Mouse (Mus musculus) kidney, embryonic 16.5 days (tissue): ENCODE measurements at regions not wholly inside any gene's neighbourhood (a gene's known extent, or its start where the extent isn't known, plus 50 kb on each side); places are given as distances from the start of the nearest gene placed in this dataset.
"Not testable (repeated sequence)": the region's sequence is repeated elsewhere in the genome, so short reads cannot be mapped to it uniquely, and the experiment has no call there.

Experiments
- ATAC-seq: fragments of 200-750 bp; cut with Nextera tagmentation; 2 replicates; pipeline ENCODE4 v1.8.0; 2017; ENCODE audit warnings: moderate TSS enrichment; ENCODE audit not compliant: low FRiP score, low TSS enrichment
- H3K27ac ChIP-seq: fragments of 300-500 bp; sonication (generic); 2 replicates; pipeline ENCODE4 v1.5.1; 2014; ENCODE audit warnings: low read length
- H3K27me3 ChIP-seq: fragments of 300-500 bp; sonication (generic); 2 replicates; pipeline ENCODE4 v1.6.1; 2014; ENCODE audit warnings: low read length, control low read depth, mixed read lengths; ENCODE audit not compliant: insufficient read depth
- H3K36me3 ChIP-seq: fragments of 300-500 bp; sonication (generic); 2 replicates; pipeline ENCODE4 v1.6.1; 2014; ENCODE audit warnings: low read length, control low read depth, mixed read lengths; ENCODE audit not compliant: insufficient read depth
- H3K4me1 ChIP-seq: fragments of 300-500 bp; sonication (generic); 2 replicates; pipeline ENCODE4 v1.6.1; 2014; ENCODE audit warnings: low read length, control low read depth, mixed read lengths; ENCODE audit not compliant: insufficient read depth
- H3K4me2 ChIP-seq: fragments of 300-500 bp; sonication (generic); replicated peaks from 2 replicates; pipeline ENCODE4 v1.6.1; 2014; ENCODE audit warnings: low read depth, low read length
- H3K4me3 ChIP-seq: fragments of 300-500 bp; sonication (generic); 2 replicates; pipeline ENCODE4 v1.5.1; 2014; ENCODE audit warnings: mild to moderate bottlenecking, low read length
- H3K9ac ChIP-seq: fragments of 300-500 bp; sonication (generic); replicated peaks from 2 replicates; pipeline ENCODE4 v1.6.1; 2014; ENCODE audit warnings: low read length
- H3K9me3 ChIP-seq: fragments of 300-500 bp; sonication (generic); 2 replicates; pipeline ENCODE4 v1.6.1; 2016; ENCODE audit warnings: low read length, control low read depth
- WGBS: fragments of 180-500 bp; shearing (Covaris S2); extraction: QIAGEN DNeasy Blood & Tissue Kit; methylation state at CpG from one replicate; pipeline ENCODE4 v1.1.7; 2014; 5-methylcytosine and 5-hydroxymethylcytosine counted together

DNA sequence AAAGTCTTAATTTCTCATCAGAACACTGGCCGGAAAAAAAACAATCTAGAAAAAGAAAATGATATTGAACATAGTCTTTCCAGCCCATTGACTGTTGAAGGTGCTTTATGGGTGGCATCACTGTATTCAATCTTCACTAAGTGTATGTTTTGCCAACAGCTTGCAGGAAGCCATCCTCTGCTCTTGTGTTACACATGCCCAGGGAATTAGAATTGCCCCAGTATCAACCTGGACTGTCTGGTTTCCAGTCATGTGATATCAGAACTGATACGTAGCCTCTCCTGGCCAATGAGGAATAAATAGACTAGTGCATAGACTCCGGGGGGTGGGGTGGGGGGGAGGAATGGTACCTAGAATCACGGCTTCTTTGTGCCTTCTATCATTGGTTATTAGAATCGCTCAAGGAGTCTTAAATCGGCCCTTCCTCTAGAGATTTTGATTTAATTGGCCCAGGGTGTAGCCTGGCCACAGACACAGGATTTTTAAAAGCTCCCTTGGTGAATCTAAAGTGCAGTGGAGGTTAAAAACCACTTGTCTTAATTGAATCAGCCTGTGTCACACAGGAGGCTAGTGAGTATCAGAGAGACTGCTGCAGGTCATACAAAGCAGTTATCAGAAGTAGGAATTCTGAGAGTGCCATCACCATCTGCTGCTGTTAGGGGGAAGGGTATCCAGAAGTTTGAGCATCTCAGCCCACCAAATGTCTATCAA, 218.0 kb upstream of the Klf3 start:
- Histone ChIP-seq H3K4me2 (no peak overlapping the region), H3K36me3 (no peaks in the 10 kb centered on the region), H3K4me3 (no peak overlapping the region), H3K4me1 (peaks cover 22% of the 10 kb centered on the region), H3K27ac (no peak overlapping the region), H3K27me3 (no peaks in the 10 kb centered on the region), H3K9me3 (peaks cover 5% of the 10 kb centered on the region), H3K9ac (no peak overlapping the region)
- no peak for ATAC-seq
- 75% methylated on average over 6 of the region's 6 CpGs for WGBS

DNA sequence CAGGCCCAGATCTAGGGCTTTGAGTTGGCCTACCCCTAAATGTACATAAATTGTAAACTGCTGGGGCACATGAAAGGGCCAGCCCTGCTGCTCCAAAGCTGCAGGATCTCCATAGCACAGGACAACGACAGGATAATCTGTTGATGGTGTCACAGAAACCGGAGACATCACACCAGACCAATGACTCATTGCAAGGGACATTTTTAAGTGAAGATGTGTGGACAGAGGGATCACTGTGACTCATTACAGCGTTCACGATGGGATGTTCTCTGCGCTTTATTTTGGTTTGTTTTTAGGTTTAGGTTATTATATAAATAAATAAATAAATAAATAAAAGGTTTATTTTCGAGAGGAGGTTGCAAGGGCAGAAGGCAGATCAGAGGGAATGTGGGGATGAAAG, 216.9 kb upstream of the Klf3 start:
- Histone ChIP-seq H3K36me3 (no peaks in the 10 kb centered on the region), H3K4me1 (peaks cover 12% of the 10 kb centered on the region), H3K4me2 (no peak overlapping the region), H3K27ac (no peak overlapping the region), H3K4me3 (no peak overlapping the region), H3K27me3 (no peaks in the 10 kb centered on the region), H3K9me3 (peaks cover 5% of the 10 kb centered on the region), H3K9ac (no peak overlapping the region)
- 71% methylated on average over 6 of the region's 6 CpGs for WGBS
- no peak for ATAC-seq

DNA sequence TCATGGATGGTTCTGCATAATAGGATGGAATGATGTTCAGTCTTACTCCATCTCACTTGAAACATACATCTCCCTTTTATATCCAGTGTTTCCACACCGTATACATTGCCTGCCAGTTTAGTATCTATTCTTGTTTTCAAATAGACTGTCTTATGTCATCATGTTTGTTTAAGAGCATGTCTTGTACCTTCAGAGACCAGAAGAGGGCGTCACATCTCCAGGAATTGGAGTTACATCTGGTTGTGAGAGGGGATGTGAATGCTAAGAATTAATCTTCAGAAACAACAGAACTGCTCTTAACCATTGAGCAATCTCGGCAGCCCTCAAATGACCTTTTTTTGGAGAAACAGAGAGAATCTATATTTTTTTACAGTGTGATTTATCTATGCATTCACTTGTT, 216.3 kb upstream of the Klf3 start:
- peaks cover 5% of the 10 kb centered on the region for H3K9me3 ChIP-seq
- H3K4me1 ChIP-seq = peaks cover 6% of the 10 kb centered on the region; the same call in 1 of the 2 replicates
- WGBS = 90% methylated on average over 3 of the region's 3 CpGs
- H3K4me2 ChIP-seq = no peak overlapping the region
- no peak overlapping the region for H3K4me3 ChIP-seq
- H3K27ac ChIP-seq = no peak overlapping the region
- no peaks in the 10 kb centered on the region for H3K36me3 ChIP-seq
- ATAC-seq = no peak
- H3K9ac ChIP-seq = no peak overlapping the region
- no peaks in the 10 kb centered on the region for H3K27me3 ChIP-seq

GRCm38 (mm10) chr5:64587895-64588738, 215.1 kb upstream of the Klf3 start:
- Histone ChIP-seq H3K4me1 (peaks cover 6% of the 10 kb centered on the region; the same call in 1 of the 2 replicates), H3K4me2 (no peak overlapping the region), H3K4me3 (no peak overlapping the region), H3K9me3 (peaks cover 5% of the 10 kb centered on the region), H3K27me3 (no peaks in the 10 kb centered on the region), H3K36me3 (no peaks in the 10 kb centered on the region), H3K9ac (no peak overlapping the region), H3K27ac (peak overlapping the region; percentile 25; the same call in 1 of the 2 replicates)
- 25% methylated on average over 8 of the region's 8 CpGs for WGBS
- ATAC-seq = peak; percentile 59; the same call in 1 of the 2 replicates

GRCm38 (mm10) chr5:64588768-64589167, 214.4 kb upstream of the Klf3 start:
- not testable (repeated sequence) for H3K9ac ChIP-seq
- WGBS = 96% methylated on average over 8 of the region's 8 CpGs

GRCm38 (mm10) chr5:64590036-64590435, 213.2 kb upstream of the Klf3 start:
- no peak overlapping the region for H3K27ac ChIP-seq
- ATAC-seq = no peak
- WGBS = 87% methylated on average over 5 of the region's 5 CpGs

More at GRCm38 (mm10) chr5:64588768-64589167, 214.4 kb upstream of the Klf3 start:
- H3K36me3 ChIP-seq, H3K4me3 ChIP-seq, H3K27ac ChIP-seq, H3K27me3 ChIP-seq, ATAC-seq, H3K9me3 ChIP-seq, H3K4me2 ChIP-seq, H3K4me1 ChIP-seq: not testable (repeated sequence)

GRCm38 (mm10) chr5:64590747-64591146, 212.4 kb upstream of the Klf3 start:
- Histone ChIP-seq H3K27ac (no peak overlapping the region), H3K4me2 (no peak overlapping the region), H3K9me3 (peaks cover 5% of the 10 kb centered on the region), H3K36me3 (no peaks in the 10 kb centered on the region), H3K27me3 (no peaks in the 10 kb centered on the region), H3K9ac (no peak overlapping the region), H3K4me3 (no peak overlapping the region), H3K4me1 (peaks cover 18% of the 10 kb centered on the region)
- ATAC-seq = no peak
- WGBS = 90% methylated on average over 1 of the region's 1 CpGs

More at GRCm38 (mm10) chr5:64590036-64590435, 213.2 kb upstream of the Klf3 start:
- Histone ChIP-seq H3K9ac (no peak overlapping the region), H3K4me3 (no peak overlapping the region), H3K4me1 (peaks cover 11% of the 10 kb centered on the region), H3K4me2 (no peak overlapping the region), H3K36me3 (no peaks in the 10 kb centered on the region), H3K9me3 (peaks cover 5% of the 10 kb centered on the region), H3K27me3 (no peaks in the 10 kb centered on the region)

- no peaks in the 10 kb centered on the region for H3K27me3 ChIP-seq
- ATAC-seq = no peak
- H3K4me2 ChIP-seq = no peak overlapping the region
- H3K27ac ChIP-seq = no peak overlapping the region
- H3K9ac ChIP-seq = no peak overlapping the region
- no peaks in the 10 kb centered on the region for H3K36me3 ChIP-seq
- peaks cover 5% of the 10 kb centered on the region for H3K9me3 ChIP-seq
- WGBS = 98% methylated on average over 2 of the region's 2 CpGs
- H3K4me3 ChIP-seq = no peak overlapping the region
- H3K4me1 ChIP-seq = peaks cover 22% of the 10 kb centered on the region
Observed at GRCm38 (mm10) chr5:64591792-64592191, 211.4 kb upstream of the Klf3 start.

GRCm38 (mm10) chr5:64595220-64595619, 208.0 kb upstream of the Klf3 start:
- WGBS = 57% methylated on average over 3 of the region's 3 CpGs
- H3K4me2 ChIP-seq = no peak overlapping the region
- ATAC-seq = no peak
- H3K9ac ChIP-seq = no peak overlapping the region
- no peak overlapping the region for H3K4me3 ChIP-seq
- no peak overlapping the region for H3K27ac ChIP-seq
- H3K9me3 ChIP-seq = no peaks in the 10 kb centered on the region
- H3K36me3 ChIP-seq = no peaks in the 10 kb centered on the region
- H3K27me3 ChIP-seq = no peaks in the 10 kb centered on the region
- H3K4me1 ChIP-seq = peaks cover 33% of the 10 kb centered on the region
